Mouse (Mus musculus) neural tube, embryonic 13.5 days (tissue): Measurements from ENCODE around the gene Mef2a. TPM values are rescaled to one million over a fixed set of nuclear protein-coding genes. Genes with fewer than 3 reads are reported as not detected.

ENCODE experiments used
- ATAC-seq: fragments of 200-750 bp; cut with Nextera tagmentation; 2 replicates; pipeline ENCODE4 v1.8.0; 2017; ENCODE audit warnings: low read depth, mild to moderate bottlenecking, moderate TSS enrichment, moderate library complexity
- H3K27ac ChIP-seq: fragments of 300-500 bp; sonication (generic); replicated peaks from 2 replicates; pipeline ENCODE4 v1.5.1; 2015; ENCODE audit warnings: moderate library complexity, mild to moderate bottlenecking, inconsistent platforms
- H3K27me3 ChIP-seq: fragments of 300-500 bp; sonication (generic); 2 replicates; pipeline ENCODE4 v1.6.1; 2015; ENCODE audit warnings: mild to moderate bottlenecking, inconsistent platforms
- H3K36me3 ChIP-seq: fragments of 300-500 bp; sonication (generic); 2 replicates; pipeline ENCODE4 v1.6.1; 2015; ENCODE audit warnings: mild to moderate bottlenecking, inconsistent platforms
- H3K4me1 ChIP-seq: fragments of 300-500 bp; sonication (generic); replicated peaks from 2 replicates; pipeline ENCODE4 v1.6.1; 2015; ENCODE audit warnings: inconsistent platforms
- H3K4me2 ChIP-seq: fragments of 300-500 bp; sonication (generic); 2 replicates; pipeline ENCODE4 v1.6.1; 2015; ENCODE audit warnings: inconsistent platforms, mild to moderate bottlenecking, moderate library complexity
- H3K4me3 ChIP-seq: fragments of 300-500 bp; sonication (generic); 2 replicates; pipeline ENCODE4 v1.5.1; 2015; ENCODE audit warnings: mild to moderate bottlenecking, inconsistent platforms
- H3K9ac ChIP-seq: fragments of 300-500 bp; sonication (generic); 2 replicates; pipeline ENCODE4 v1.6.1; 2015; ENCODE audit warnings: moderate library complexity, mild to moderate bottlenecking, inconsistent platforms
- H3K9me3 ChIP-seq: fragments of 300-500 bp; sonication (generic); 2 replicates; pipeline ENCODE4 v1.6.1; 2016; ENCODE audit warnings: inconsistent platforms
- WGBS: fragments of 180-500 bp; shearing (Covaris S2); methylation state at CpG from one replicate; pipeline ENCODE4 v1.1.7; 2015; 5-methylcytosine and 5-hydroxymethylcytosine counted together
- polyA plus RNA-seq: library from polyadenylated mRNA; unstranded; fragments of >200 nt; fragmentation: Nextera tagmentation; extraction: Ambion mirVana; gene quantifications from 2 replicates; pipeline ENCODE4 v1.2.1, GENCODE M21; 2015

Mef2a gene
- polyA plus RNA-seq, 1 experiment from 2014 or later: 33.5 TPM

DNA sequence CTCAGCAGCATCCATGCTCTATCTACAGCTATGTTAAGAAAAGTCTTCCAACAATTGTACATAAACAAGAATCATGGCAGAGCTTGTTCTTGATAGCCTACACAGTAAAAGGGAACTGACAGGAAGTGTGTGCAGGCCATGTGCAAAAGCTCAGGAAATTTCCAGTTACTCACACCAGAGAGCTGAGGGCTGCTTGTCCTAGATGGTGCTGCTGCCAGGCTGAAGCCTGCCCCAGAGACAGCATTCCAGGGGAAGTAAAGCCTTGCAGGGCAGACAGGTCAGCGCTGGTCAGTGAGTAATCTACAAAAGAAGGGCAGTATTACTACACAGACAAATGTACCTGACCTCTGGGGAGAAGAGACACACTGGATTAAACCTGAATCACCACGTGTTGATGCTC, 136.3 kb downstream of the Mef2a start:
- H3K27me3 ChIP-seq: no peaks in the 10 kb centered on the region
- WGBS: 94% methylated on average over 2 of the region's 2 CpGs
- H3K4me3 ChIP-seq: no peak overlapping the region
- H3K9me3 ChIP-seq: no peaks in the 10 kb centered on the region
- H3K36me3 ChIP-seq: peaks cover 65% of the 10 kb centered on the region
- no peak for ATAC-seq
- no peak overlapping the region for H3K27ac ChIP-seq
- no peak overlapping the region for H3K9ac ChIP-seq
- H3K4me1 ChIP-seq: no peaks in the 10 kb centered on the region
- H3K4me2 ChIP-seq: no peak overlapping the region

DNA sequence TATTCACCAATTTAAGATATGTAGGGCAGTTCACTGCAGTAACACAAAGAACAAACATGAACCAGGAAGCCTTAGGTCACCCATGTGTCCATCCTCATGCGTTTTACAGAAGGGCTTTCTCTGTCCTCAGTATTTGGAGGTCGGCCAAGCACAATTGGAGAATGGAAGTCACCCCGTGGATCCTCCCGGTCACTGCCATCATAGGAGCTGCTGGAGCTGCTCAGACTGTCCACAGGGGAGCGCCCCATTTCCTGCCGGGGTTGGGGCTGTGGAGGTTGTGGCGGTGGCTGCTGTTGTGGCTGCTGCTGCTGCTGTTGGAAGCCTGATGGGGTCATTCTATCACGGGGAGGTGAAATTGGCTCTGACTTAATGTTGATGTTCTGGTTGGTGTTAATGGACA, 137.9 kb downstream of the Mef2a start:
- Histone ChIP-seq H3K9ac (no peak overlapping the region), H3K27ac (no peak overlapping the region), H3K4me1 (no peaks in the 10 kb centered on the region), H3K9me3 (no peaks in the 10 kb centered on the region), H3K27me3 (no peaks in the 10 kb centered on the region), H3K4me2 (no peak overlapping the region), H3K4me3 (no peak overlapping the region), H3K36me3 (peaks cover 66% of the 10 kb centered on the region)
- 75% methylated on average over 8 of the region's 8 CpGs for WGBS
- no peak for ATAC-seq

DNA sequence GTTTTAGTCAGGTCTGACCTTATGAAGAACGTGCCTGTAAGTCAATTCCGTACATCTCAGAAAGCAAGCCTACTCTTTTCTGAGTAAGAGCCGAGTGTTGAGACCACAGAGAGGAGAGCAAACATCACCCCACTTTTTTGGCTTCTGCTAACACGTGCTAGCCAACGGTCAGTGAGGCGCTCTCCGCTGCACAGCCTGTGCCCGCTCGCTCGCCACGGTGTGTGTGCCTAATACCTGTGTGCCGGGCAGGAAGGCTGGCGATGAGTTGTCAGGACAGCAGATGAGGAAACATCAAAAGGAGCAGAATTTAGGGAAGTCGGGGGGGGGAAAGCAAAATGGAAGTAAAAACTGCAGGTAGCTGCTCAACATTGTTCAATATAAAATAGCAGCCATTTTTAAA, 140.2 kb downstream of the Mef2a start:
- Histone ChIP-seq H3K9ac (no peak overlapping the region), H3K4me2 (no peak overlapping the region), H3K9me3 (no peaks in the 10 kb centered on the region), H3K27ac (no peak overlapping the region), H3K36me3 (peaks cover 48% of the 10 kb centered on the region), H3K4me1 (0 out of 2 replicates have a peak, but pooled peaks cover 5% of the 10 kb centered on the region), H3K27me3 (no peaks in the 10 kb centered on the region), H3K4me3 (no peak overlapping the region)
- ATAC-seq: no peak
- 94% methylated on average over 14 of the region's 14 CpGs for WGBS

DNA sequence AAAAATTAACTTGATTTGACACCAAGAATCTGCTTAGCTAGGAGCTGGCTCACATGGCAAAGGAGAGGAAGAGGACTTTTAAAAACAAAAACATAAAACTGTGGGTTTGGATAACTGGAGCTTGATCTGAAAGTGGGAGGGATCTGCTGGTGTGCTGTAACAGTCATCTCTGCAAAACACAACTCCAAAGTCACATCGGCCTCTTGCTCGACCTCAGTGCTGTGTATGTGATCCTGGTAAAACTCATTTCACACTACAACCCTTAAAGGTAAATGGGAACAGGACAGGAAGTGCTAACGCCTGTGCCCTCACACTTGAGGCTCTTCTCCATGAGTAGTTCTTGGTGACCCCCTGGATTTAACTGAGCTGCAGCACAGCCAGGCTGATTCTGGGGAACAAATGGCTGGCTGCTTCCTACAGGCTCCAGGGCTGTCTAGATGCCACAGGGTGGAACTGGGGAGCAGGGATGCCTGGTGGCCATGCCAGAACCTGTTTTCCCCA, 142.0 kb downstream of the Mef2a start:
- ATAC-seq: no peak
- H3K9ac ChIP-seq: no peak overlapping the region
- H3K36me3 ChIP-seq: peaks cover 50% of the 10 kb centered on the region
- no peaks in the 10 kb centered on the region for H3K9me3 ChIP-seq
- no peaks in the 10 kb centered on the region for H3K27me3 ChIP-seq
- 88% methylated on average over 3 of the region's 3 CpGs for WGBS
- H3K4me2 ChIP-seq: no peak overlapping the region
- H3K27ac ChIP-seq: no peak overlapping the region; the same call in 1 of the 2 replicates
- 0 out of 2 replicates have a peak, but pooled peaks cover 5% of the 10 kb centered on the region for H3K4me1 ChIP-seq
- no peak overlapping the region for H3K4me3 ChIP-seq

DNA sequence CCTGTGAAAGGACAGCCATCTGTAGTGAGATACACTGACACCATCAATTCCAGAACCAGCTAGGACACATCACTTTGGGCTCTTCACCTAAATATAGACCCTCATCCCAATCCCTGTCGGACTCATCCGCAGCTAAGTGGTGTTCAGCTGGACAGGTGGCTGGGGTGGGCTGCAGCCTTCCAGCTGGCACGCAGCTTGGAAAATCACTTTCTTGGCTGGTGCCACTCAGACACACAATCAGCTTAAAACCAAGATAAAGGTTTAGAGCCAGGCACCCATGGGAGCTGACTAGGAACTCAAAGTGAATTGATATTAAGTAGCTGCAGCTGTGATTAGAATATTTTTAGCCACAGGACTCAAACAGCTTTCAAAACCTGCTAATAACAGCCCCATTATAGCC, 142.4 kb downstream of the Mef2a start:
- H3K4me2 ChIP-seq: no peak overlapping the region
- no peaks in the 10 kb centered on the region for H3K9me3 ChIP-seq
- 76% methylated on average over 3 of the region's 3 CpGs for WGBS
- H3K27ac ChIP-seq: no peak overlapping the region; the same call in 1 of the 2 replicates
- no peak overlapping the region for H3K4me3 ChIP-seq
- peaks cover 50% of the 10 kb centered on the region for H3K36me3 ChIP-seq
- 0 out of 2 replicates have a peak, but pooled peaks cover 5% of the 10 kb centered on the region for H3K4me1 ChIP-seq
- ATAC-seq: no peak
- no peak overlapping the region for H3K9ac ChIP-seq
- H3K27me3 ChIP-seq: no peaks in the 10 kb centered on the region

DNA sequence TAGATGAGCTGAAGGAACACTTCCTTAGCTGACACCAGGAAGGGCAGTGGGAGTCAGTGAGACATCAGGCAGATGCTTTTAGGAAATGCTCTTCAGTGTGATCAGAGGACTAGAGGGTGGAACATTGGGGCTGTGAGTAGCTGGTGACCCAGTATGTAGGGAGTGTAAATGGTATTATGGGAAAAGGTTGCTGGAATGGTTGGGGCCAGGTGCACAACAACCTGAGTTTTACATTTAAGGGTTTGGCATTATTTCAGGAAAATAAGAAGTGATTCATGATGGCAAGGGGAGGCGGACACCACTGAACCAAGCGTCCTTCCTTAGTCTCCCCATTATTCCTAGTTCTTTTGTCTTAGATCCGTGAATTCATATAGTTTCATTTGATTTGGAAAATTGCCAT, 143.0 kb downstream of the Mef2a start:
- H3K4me1 ChIP-seq: 0 out of 2 replicates have a peak, but pooled peaks cover 5% of the 10 kb centered on the region
- H3K36me3 ChIP-seq: peaks cover 49% of the 10 kb centered on the region
- H3K27ac ChIP-seq: no peak overlapping the region
- no peaks in the 10 kb centered on the region for H3K27me3 ChIP-seq
- H3K9me3 ChIP-seq: no peaks in the 10 kb centered on the region
- H3K4me2 ChIP-seq: no peak overlapping the region
- WGBS: 88% methylated on average over 3 of the region's 3 CpGs
- no peak overlapping the region for H3K4me3 ChIP-seq
- no peak overlapping the region for H3K9ac ChIP-seq
- no peak for ATAC-seq

DNA sequence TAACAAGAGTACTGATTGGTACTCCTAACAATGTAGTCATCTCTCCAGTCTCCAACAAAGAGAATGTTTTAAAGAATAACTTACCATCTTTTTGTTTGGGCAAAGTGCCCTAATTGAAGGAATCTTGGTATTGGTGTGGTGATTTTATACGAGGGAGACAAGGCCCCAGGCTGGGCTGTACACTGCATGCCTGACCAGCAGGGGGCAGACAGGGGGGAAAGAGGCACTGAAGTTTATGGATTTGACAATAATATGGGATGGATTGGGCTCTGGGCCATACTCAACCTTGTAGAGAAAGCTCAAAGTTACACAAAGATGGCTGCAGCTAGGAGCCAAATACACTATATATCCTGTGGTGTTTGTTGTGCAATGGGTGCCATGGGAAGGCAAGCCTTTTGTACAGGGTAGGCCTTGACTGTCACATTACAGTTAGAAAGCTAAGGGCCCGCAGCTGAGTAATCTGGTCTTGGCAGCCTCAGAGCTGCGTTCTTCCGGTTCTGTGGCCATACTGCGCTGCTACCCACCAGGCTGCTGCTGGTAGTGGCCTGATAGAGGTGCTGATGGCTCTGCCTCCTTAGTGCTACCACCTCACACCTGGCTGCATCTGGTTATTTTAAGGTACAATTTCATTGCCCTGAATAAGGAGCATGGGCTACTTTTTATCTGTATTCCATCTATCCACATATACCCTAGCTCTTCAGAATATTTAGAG, 143.6 kb downstream of the Mef2a start:
- no peak overlapping the region for H3K9ac ChIP-seq
- WGBS: 82% methylated on average over 5 of the region's 5 CpGs
- ATAC-seq: peak; percentile 44; the same call in 1 of the 2 replicates

DNA sequence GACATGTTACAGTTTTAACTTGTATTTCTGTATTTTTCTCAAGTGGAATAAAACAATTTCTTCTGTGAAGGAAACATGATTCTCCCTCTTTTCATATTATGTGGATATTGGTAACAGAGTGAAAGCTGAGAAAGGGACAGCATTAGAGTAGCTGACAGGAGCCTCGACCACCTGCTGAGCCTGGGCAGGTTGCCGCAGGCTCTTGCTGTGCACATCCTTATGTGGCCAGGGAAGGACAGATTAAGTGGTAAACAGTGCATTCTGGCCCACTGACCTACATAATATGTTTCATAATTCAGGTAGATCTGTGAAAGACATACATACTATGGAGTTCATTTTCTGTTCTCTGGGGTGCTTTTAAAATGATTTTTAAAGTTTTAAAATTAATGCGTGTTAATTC, 144.3 kb downstream of the Mef2a start:
- no peak overlapping the region for H3K4me3 ChIP-seq
- no peak overlapping the region for H3K4me2 ChIP-seq
- no peaks in the 10 kb centered on the region for H3K9me3 ChIP-seq
- H3K4me1 ChIP-seq: peaks cover 15% of the 10 kb centered on the region
- no peaks in the 10 kb centered on the region for H3K27me3 ChIP-seq
- no peak overlapping the region for H3K27ac ChIP-seq
- ATAC-seq: no peak
- no peak overlapping the region for H3K9ac ChIP-seq
- WGBS: 77% methylated on average over 3 of the region's 3 CpGs
- H3K36me3 ChIP-seq: peaks cover 43% of the 10 kb centered on the region

More for the DNA sequence above, 143.6 kb downstream of the Mef2a start:
- Histone ChIP-seq H3K27ac (no peak overlapping the region), H3K27me3 (no peaks in the 10 kb centered on the region), H3K4me1 (peaks cover 8% of the 10 kb centered on the region), H3K9me3 (no peaks in the 10 kb centered on the region), H3K4me3 (no peak overlapping the region), H3K36me3 (peaks cover 43% of the 10 kb centered on the region), H3K4me2 (no peak overlapping the region)

DNA sequence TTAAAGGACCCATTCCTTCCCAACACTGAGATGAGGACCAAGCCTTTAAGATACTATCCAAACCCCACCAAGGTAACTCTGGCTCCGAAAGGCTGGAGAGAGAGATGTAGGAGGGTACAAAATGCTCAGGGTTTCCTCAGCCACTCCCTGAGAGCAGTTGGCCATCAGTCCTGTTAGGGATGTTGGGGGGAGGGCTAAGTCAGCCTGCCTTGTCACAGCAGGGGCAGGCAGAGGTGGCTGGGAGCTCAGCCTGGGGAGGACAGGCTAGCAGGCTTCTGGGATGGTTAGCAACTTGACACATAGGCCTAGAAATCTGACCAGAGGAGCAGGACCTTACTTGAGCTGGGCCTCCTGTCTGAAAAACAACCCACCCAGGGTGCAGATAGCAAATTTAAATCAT, 145.1 kb downstream of the Mef2a start:
- WGBS: 91% methylated on average over 1 of the region's 1 CpGs
- peaks cover 42% of the 10 kb centered on the region for H3K36me3 ChIP-seq
- no peak overlapping the region for H3K9ac ChIP-seq
- peaks cover 21% of the 10 kb centered on the region for H3K4me1 ChIP-seq
- no peaks in the 10 kb centered on the region for H3K27me3 ChIP-seq
- H3K9me3 ChIP-seq: no peaks in the 10 kb centered on the region
- H3K27ac ChIP-seq: no peak overlapping the region
- H3K4me3 ChIP-seq: no peak overlapping the region
- no peak overlapping the region for H3K4me2 ChIP-seq
- ATAC-seq: no peak

DNA sequence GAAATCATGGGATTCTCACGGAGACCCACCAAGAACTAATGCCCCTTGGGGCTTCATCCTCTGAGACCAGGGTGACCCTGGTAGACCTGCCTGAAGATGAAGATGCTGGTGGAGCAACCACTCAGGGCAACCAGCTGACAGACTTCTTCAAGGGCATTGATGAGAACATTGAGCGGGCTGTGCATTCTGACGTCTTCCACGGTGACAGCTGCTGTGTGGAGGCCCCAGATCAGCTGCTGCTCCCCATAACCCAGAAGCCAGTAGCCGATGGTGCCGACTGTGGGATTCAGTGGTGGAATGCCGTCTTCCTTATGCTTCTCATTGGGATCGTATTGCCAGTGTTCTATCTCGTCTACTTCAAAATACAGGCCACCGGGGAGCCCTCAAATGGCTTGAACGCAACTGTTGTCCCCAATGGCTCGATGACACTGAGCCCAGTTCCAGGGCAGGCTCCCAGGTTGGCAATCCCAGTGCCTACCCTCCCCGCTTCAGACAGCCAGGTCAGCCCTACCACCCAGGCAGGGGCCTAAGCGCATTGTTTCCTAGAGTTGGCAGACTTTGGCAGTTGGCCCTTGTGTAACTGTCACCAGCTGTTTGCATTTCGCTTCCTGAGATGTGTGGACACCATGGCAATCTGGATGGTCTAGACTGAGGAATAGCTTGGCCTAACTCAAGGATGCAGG, 146.6 kb downstream of the Mef2a start:
- WGBS: 92% methylated on average over 15 of the region's 15 CpGs
- Histone ChIP-seq H3K27ac (no peak overlapping the region), H3K4me3 (no peak overlapping the region), H3K9ac (no peak overlapping the region), H3K27me3 (no peaks in the 10 kb centered on the region), H3K36me3 (peaks cover 33% of the 10 kb centered on the region), H3K4me2 (no peak overlapping the region), H3K4me1 (peaks cover 26% of the 10 kb centered on the region), H3K9me3 (no peaks in the 10 kb centered on the region)
- no peak for ATAC-seq

DNA sequence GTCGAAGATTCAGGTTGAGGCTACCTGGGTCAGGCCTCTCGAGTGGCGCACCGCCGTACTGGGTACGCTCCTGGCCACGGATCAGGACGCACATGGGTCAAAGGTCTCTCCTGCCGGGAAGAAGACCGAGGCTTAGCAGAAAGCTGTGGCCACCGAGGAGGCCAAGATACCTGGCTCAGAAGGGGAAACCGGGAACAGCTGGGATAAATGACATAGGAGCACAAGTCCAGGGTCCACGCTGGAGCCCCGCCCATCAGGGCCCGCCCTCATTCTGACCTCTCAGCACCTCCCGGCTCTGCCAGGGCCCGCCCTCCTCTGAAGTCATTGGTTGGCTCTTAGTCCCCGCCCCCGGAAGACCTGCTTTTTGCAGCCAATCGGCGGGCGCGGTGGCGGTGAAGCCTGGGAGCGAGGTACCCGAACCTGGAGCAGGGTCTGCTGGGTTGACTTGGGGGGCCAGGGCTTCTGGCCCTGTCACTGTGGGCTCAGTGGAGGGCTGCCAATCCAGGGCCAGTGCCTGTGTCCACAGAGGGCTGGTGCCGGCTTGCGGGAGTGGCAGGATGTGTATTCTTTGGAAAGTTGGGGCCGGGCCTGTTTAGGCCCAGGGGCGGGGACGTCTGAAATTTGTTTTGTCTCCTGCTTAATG, 150.3 kb downstream of the Mef2a start, which contains the start of gene Lysmd4:
Lysmd4 (plus strand) TSS at position 325 of the 643 bp plus-strand sequence.
- peaks cover 21% of the 10 kb centered on the region for H3K4me1 ChIP-seq
- no peaks in the 10 kb centered on the region for H3K27me3 ChIP-seq
- peak within 1 kb of the TSS; percentile 59 for H3K27ac ChIP-seq
- peak; percentile 98 for ATAC-seq
- H3K9me3 ChIP-seq: no peaks in the 10 kb centered on the region
- peak within 1 kb of the TSS; percentile 67 for H3K4me3 ChIP-seq
- H3K9ac ChIP-seq: peak within 1 kb of the TSS; percentile 85
- H3K36me3 ChIP-seq: peaks cover 26% of the 10 kb centered on the region
- peak within 1 kb of the TSS; percentile 91 for H3K4me2 ChIP-seq
- 4% methylated on average over 31 of the region's 31 CpGs for WGBS

DNA sequence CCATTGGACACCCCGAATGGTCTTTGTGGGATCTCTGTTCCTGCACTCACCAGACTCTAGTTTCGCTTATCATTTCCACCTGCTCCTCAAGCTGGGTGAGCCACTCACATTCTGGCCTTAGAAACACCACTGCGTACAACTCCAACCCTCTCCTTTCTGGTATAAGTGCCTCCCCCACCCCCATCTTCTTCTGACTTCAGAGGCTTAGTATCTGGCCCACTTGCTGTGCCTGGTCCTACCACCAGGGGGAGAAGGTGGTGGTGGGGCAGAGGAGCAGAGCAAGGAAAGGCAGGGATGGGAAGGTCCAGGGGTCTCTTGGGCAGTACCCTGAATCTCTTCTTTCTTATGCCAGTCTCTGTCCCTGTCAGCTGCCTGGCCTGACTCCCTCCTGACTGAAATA, 155.6 kb downstream of the Mef2a start:
- Histone ChIP-seq H3K4me3 (no peak overlapping the region), H3K27me3 (no peaks in the 10 kb centered on the region), H3K36me3 (no peaks in the 10 kb centered on the region), H3K9me3 (no peaks in the 10 kb centered on the region), H3K4me1 (peaks cover 4% of the 10 kb centered on the region), H3K4me2 (no peak overlapping the region), H3K9ac (no peak overlapping the region), H3K27ac (no peak overlapping the region)
- ATAC-seq: no peak
- 81% methylated on average over 3 of the region's 3 CpGs for WGBS
